Mouse (Mus musculus): ENCODE results near the gene Map3k7.
A peak's percentile ranks its signal among the peaks of the same experiment; 100 is the strongest.
"Not testable (repeated sequence)": the region's sequence is repeated elsewhere in the genome, so short reads cannot be mapped to it uniquely, and the experiment has no call there.

The Map3k7 gene

DNA sequence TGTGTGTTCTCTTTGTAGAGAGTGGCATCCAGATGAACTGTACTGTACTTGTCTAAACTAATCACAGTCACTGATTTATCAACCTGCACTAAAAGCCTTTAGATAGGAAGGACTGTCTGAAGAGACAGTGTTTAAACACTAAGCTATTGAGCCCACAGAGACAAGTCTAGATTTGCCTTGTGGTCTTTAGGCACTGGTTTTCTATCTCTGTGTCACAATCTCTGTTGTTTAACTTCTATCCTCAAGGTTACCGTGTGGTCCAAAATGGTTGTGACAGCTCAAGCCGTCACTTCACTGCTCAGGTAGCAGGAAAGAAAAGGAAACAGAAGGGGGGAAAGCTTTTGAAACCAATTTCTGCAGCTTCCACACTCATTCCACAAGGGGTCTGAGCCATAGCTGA, 29.5 kb downstream of the Map3k7 start:
- DNase-seq (ENCODE audit: low spot score), result no peak

DNA sequence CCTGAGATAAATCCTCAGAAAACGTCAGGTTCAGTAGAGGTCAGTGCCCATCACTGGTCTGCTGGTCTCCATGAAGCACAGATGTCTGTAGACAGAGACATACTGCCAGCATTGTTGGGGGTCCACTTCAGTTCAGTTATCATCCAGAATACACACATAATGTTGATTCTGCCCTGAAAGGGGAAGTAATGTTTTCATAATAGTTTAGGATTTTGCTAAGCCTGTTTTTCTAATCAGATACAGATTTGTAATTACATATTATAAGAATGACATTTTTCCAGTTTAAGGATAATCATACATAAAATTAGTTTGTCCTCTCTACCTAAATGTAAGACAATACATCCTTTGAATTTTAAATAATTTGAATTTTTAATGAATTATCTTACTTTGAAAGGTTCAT, 30.0 kb downstream of the Map3k7 start:
- DNase-seq (ENCODE audit: low spot score), result no peak

DNA sequence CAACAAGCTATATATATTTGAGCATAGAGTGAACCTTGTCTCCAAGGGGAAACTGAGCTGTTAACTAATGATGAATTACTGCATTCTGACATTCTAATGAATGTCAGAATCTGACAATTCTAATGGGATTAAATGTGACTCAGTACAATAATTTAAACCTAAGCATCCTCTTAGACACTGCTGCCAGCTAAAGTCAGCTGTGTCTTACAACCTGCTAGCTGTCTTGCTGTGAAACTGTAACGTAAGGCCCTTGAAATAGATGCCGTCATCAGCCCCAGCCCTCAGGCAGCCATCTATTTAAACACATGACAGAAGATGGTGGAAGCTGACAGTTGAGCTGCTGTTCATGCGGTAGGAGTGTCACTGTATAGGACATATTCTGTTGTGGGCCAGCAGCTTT, 37.6 kb downstream of the Map3k7 start:
- no peak for DNase-seq (ENCODE audit: low spot score)

DNA sequence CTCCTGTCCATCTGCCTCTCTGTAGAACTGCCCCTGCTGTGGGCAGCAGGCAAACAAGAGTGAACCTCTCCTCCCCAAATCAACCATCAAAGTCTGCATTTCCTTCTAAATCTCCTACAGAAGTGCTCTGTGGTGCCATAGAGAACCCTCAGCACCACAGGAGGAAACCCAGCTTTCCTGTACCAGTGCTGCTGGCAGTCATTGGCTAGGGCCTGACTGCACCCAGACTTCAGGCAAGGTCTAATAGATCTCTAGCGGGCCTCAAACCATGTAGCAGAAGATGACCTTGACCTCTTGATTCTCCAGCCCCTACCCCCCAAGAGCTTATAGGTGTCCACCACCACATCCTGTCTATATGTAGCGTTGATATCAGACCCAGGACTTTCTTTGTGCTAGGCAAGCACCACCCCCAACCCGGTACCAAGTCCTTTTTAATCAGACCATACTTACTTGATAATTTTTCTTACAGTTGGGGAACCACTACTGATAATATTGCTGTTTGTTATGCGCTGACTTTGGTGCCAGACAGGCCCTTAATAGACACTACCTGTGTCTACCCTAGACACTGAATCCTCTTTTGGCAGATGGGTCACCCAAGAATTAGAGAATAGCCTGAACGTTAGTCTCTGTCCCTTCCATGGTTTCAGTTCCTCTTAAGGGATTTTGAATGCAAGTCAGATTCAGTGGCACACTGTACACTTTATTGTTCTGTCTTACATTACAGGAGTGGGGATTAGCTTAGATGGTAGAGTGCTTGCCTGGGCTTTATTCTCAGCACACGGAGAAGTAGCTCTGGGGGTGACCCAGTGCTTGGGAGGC, 41.1 kb downstream of the Map3k7 start:
- no peak for DNase-seq (ENCODE audit: low spot score)

DNA sequence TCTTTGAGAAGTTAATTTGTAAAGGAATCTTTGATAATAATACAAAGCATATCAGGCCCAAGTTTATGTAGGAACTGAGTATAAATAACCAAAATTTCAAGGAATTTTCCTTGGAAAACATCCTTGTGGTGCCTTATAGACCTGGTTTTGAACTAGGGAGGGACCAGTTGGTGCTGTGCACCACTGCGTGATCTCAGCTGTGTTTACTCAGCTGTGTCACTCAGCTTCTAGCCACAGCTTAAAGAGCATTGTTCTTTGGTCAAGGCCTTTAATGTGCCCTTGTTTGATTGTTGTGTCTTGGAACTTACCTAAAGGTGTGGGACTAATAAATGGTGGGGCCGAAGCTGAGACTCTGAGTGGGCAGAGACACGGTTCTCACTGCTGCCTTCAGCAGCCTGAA, 43.3 kb downstream of the Map3k7 start:
- no peak for DNase-seq (ENCODE audit: low spot score)

GRCm38 (mm10) chr4:32008095-32008494, 44.2 kb downstream of the Map3k7 start:
- DNase-seq (ENCODE audit: low spot score), result no peak

GRCm38 (mm10) chr4:32010808-32011207, 46.9 kb downstream of the Map3k7 start:
- DNase-seq (ENCODE audit: low spot score), result no peak

DNA sequence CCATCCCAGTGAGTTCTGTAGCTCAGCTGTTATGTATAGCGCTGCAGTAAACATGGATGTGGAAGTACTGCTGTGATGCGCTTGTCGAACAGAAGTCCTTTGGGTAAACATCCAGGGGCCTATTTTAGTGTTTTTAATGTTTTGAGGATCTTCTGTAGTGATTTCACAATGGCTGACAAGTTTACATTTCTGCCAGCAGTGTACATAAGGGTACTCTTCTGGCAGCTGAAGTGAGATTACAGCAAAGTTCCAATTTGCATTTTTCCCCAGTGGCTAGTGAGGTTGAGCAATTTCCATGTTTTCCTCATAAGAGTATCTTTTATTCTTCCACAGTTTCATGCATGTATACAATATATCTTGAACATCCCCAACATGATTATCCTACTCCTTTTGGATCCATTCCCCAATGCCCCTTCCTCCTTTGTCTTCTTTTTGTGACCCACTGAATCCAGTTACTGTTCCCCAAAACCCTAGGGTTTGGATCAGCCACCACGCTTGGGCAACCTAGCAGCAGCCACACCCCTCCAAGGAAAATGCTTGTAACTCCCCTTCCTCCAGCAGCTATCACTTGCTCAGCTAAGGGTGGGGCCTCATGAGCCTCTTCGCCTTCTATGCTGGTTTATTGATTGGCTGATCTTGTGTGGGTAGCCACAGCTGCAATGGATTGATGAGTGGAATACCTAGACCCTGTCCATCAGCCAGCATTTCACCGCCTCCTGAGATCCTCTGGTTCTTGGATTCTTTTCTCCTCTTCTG, 47.5 kb downstream of the Map3k7 start:
- DNase-seq (ENCODE audit: low spot score), result no peak

DNA sequence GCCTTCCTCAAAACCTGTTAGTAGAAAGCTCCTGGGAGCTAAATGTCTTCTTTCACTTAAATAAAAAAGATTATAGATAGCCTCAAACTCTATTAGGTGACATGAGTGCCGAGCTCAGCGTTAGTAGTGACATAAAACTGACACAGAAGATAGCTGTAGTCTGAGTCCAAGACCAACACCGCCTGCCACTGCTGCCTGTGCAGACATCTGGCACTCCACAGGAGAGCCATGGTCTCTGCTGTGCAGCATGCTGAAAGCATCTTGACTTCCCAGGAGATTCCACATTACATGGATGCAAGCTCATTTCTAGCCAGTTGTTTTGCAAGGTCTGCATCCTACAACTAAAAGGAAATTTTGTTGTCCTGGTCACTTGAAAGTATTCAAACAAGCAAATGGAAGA, 57.2 kb downstream of the Map3k7 start:
- no peak for DNase-seq (ENCODE audit: low spot score)

DNA sequence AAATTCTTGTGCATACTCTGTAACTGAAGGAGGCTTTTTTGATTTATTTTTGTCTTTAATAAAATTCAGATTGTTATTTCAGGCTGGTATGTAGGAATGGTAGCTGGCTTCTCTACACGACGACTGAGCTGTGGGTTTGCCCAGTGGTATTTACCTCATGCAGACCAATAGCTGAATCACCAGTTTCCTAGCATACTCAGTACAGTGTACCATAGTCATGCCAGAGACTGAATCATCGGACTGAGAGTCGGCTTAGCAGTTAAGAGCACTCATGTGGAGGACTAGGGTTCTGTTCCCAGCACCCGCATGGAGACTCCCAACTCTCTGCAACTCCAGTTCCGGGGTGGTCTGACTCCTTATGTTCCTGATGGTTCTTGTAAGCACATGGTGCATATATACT, 58.4 kb downstream of the Map3k7 start:
- no peak for DNase-seq (ENCODE audit: low spot score)

- not testable (repeated sequence) for DNase-seq (ENCODE audit: low spot score)
These were observed 60.3 kb downstream of the Map3k7 start for GRCm38 (mm10) chr4:32024170-32024569.

GRCm38 (mm10) chr4:32025105-32025504, 61.2 kb downstream of the Map3k7 start:
- no peak for DNase-seq (ENCODE audit: low spot score)

DNA sequence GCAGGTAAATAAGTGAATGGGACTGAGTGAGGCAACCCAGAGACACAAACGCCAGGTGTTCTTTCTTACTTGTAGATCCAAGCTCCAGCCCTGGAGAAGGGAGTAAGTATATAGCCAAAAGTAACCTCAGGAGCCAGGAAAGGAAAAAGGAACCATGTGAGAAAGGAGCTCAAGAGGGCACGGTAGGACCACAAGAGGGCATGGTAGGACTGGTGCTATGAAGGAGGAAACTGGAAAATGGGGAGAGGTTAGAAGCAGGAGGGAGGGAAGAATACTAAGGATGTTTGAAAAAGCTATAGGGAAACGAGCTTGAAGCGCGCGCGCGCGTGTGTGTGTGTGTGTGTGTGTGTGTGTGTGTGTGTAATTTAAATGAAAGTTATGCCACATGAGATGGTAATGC, 63.2 kb downstream of the Map3k7 start:
- DNase-seq (ENCODE audit: low spot score), result no peak

DNA sequence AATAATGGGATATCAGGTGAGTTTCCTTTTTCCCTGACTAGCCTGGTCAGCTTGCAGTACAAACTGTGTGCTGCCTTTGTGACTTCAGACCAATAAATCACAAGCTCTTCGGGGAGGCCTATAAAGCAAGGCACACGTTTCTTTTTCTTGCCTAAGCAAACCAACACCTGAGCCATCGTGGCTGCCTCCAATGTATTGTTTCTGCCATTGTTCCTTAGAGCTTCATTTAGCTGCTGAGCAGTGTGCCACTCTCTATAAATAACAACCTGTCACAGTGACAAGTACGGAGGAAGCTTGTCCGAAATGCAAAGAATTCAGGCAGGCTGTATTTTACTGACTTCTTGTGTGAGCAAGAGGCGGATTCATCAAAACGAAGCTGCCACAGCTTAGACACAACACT, 73.4 kb downstream of the Map3k7 start:
- DNase-seq (ENCODE audit: low spot score), result no peak

DNA sequence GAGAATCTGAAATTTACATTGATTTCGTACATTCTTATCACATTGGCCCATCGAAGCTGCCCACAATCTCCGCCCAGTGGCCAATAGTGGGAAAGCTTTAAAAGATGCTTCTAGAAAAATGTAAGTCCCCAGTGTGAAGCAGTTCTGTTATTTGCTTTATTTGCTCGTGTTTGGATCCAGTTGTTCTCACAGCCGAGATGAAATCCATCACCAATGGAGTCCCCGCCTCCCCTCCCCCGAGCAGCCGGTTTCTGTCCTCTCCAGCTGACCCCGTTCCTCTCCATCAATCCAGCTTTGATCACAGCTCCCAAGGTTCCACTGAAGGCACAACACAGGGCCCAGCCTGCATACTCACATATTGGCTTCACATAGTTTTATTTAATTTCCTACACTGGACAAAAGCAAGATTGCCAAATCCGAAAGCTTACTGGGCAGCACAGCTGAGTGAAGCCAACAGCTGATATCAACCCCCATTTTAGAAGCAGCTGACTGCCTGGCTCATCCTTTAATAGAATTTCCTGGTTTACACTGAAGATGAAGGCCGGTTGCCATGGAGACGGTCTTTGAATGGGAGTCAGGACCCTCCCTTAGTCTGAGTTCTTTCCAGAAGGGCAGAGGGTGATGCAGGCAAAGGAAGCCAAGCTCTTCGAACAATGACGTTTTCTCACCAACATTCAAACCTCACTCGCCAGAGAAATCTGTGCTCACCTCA, 78.0 kb downstream of the Map3k7 start:
- DNase-seq (ENCODE audit: low spot score), result no peak

GRCm38 (mm10) chr4:32045234-32045633, 81.3 kb downstream of the Map3k7 start:
- DNase-seq (ENCODE audit: low spot score), result no peak

- DNase-seq (ENCODE audit: low spot score), result no peak
These were observed 85.9 kb downstream of the Map3k7 start for GRCm38 (mm10) chr4:32049824-32050223.

GRCm38 (mm10) chr4:32053171-32053570, 89.3 kb downstream of the Map3k7 start:
- DNase-seq (ENCODE audit: low spot score), result no peak

GRCm38 (mm10) chr4:32055151-32056052, 91.5 kb downstream of the Map3k7 start:
- peak; percentile 69 for DNase-seq (ENCODE audit: low spot score)

DNA sequence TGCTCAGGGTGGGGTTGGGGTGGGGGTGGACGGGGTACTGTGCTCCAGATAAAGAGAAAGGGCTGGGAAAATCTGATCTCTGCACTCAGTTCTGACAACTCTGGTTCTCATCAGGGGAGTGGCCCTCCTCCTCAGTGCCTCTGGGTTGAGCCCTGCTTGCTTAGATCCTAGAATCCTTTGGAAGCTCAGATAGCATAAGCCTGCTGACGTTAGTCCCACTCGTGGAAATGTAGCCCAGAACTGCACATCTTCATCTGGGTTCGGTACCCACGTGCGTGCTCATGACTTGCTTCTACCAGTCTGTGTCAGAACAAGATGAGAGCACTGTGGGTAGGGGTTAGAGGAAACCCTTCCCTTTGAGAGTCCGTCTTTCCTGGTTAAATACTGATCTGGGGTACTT, 92.5 kb downstream of the Map3k7 start:
- no peak for DNase-seq (ENCODE audit: low spot score)

GRCm38 (mm10) chr4:32057102-32057501, 93.2 kb downstream of the Map3k7 start:
- no peak for DNase-seq (ENCODE audit: low spot score)

GRCm38 (mm10) chr4:32060686-32061085, 96.8 kb downstream of the Map3k7 start:
- DNase-seq (ENCODE audit: low spot score), result no peak

Measured in testis, postnatal 14 days (tissue).